Mouse (Mus musculus) hindbrain, postnatal 0 days (tissue): ENCODE results near the gene Lrrc66. TPM values are rescaled to one million over a fixed set of nuclear protein-coding genes. Genes with fewer than 3 reads are reported as not detected.
"Not testable (repeated sequence)": the region's sequence is repeated elsewhere in the genome, so short reads cannot be mapped to it uniquely, and the experiment has no call there.

Experiments used
- ATAC-seq: fragments of 200-750 bp; cut with Nextera tagmentation; 2 replicates; pipeline ENCODE4 v1.8.0; 2017; ENCODE audit warnings: mild to moderate bottlenecking, moderate TSS enrichment, moderate library complexity
- DNase-seq: peaks from one replicate; pipeline ENCODE4 v3.0.0-alpha.2; 2015; ENCODE audit warnings: low spot score
- H3K27ac ChIP-seq: fragments of 300-500 bp; sonication (generic); 2 replicates; pipeline ENCODE4 v1.5.1; 2014; ENCODE audit warnings: mild to moderate bottlenecking
- H3K27me3 ChIP-seq: fragments of 300-500 bp; sonication (generic); 2 replicates; pipeline ENCODE4 v1.6.1; 2014; ENCODE audit warnings: low read length, mixed read lengths; ENCODE audit not compliant: insufficient read depth
- H3K36me3 ChIP-seq: fragments of 300-500 bp; sonication (generic); 2 replicates; pipeline ENCODE4 v1.6.1; 2014; ENCODE audit warnings: low read length, mixed read lengths; ENCODE audit not compliant: insufficient read depth
- H3K4me1 ChIP-seq: fragments of 300-500 bp; sonication (generic); 2 replicates; pipeline ENCODE4 v1.6.1; 2014; ENCODE audit warnings: antibody characterized with exemption, low read length, mixed read lengths; ENCODE audit not compliant: insufficient read depth
- H3K4me2 ChIP-seq: fragments of 300-500 bp; sonication (generic); 2 replicates; pipeline ENCODE4 v1.6.1; 2014; ENCODE audit warnings: low read depth, mild to moderate bottlenecking, low read length, moderate library complexity, mixed read lengths
- H3K4me3 ChIP-seq: fragments of 300-500 bp; sonication (generic); 2 replicates; pipeline ENCODE4 v1.5.1; 2014; ENCODE audit warnings: low read length
- H3K9ac ChIP-seq: fragments of 300-500 bp; sonication (generic); replicated peaks from 2 replicates; pipeline ENCODE4 v1.6.1; 2014; ENCODE audit warnings: mild to moderate bottlenecking, low read length, moderate library complexity, mixed read lengths
- H3K9me3 ChIP-seq: fragments of 300-500 bp; sonication (generic); 2 replicates; pipeline ENCODE4 v1.6.1; 2016; ENCODE audit warnings: low read length, mixed read lengths
- CTCF ChIP-seq: IDR thresholded peaks from 2 replicates; pipeline ENCODE4 v1.5.1; 2016; ENCODE audit warnings: antibody characterized with exemption, control low read depth, low read depth
- WGBS: fragments of 180-500 bp; shearing (Covaris S2); extraction: QIAGEN DNeasy Blood & Tissue Kit; methylation state at CpG from one replicate; pipeline ENCODE4 v1.1.7; 2014; 5-methylcytosine and 5-hydroxymethylcytosine counted together
- polyA plus RNA-seq: library from polyadenylated mRNA; unstranded; fragments of >200 nt; fragmentation: Nextera tagmentation; extraction: Ambion mirVana; gene quantifications from 2 replicates; pipeline ENCODE4 v1.2.1, GENCODE M21; 2015
- total RNA-seq: library from RNA; depleted of rRNA; stranded (reverse); fragments of >200 nt; gene quantifications from 2 replicates; pipeline ENCODE4 v1.2.3, GENCODE M21; 2014

Gene Lrrc66
- total and polyA plus RNA-seq, 2 experiments from 2014 or later, result not detected

DNA sequence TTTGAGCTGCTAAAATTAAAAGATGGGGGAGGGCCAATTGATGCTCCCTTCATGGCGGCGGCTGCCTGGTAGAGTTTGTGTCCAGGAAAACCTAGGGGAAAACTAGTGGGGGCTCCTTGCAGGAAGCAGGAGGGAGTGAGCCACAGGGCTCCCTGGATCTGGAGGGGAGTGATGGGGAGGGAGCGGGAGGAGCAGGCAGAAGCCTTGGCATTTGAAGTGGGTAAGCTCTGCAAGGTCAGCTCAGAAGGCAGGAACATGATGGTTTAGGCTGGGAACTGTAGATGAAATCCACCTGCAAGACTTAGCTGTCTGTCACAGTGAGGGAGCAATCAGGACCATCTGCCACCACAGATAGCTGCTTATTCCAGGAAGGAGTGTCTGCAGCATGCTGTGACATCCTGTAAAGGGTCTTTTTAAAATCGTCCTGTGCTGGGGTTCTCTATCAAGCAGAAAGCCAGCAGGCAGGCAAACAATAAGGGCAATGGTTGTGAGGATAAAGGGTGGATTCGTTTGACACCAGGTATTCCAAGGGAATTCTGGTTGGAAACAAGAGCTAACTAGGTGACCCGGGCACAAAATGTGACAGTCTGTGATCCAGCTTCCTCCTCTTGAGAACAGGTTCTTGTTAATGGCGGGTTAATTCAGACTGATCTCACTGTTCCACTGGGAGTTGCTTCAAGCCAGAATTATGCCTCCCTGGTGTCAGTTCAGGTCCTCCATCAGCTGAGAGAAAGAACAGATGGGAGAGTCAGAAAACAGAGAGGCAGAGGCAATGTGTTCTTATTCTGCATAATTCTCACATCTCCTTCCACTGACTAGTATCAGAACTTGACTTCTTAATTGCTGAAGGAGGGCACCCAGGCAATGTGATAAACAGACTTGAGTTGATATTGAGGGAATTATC is 46.9 kb downstream of the Lrrc66 start:
- Histone ChIP-seq H3K4me2 (no peak overlapping the region), H3K27me3 (no peaks in the 10 kb centered on the region), H3K9me3 (no peaks in the 10 kb centered on the region), H3K4me1 (no peaks in the 10 kb centered on the region; the same call in 1 of the 2 replicates), H3K27ac (peak overlapping the region; percentile 73), H3K36me3 (no peaks in the 10 kb centered on the region), H3K9ac (0 out of 2 replicates have a peak overlapping the region, but pooled peaks have one; percentile 13), H3K4me3 (no peak overlapping the region)
- ATAC-seq (peak; percentile 66; the same call in 1 of the 2 replicates), DNase-seq (peak; percentile 49)
- no peak for TF ChIP-seq CTCF
- WGBS, result 25% methylated on average over 7 of the region's 7 CpGs

DNA sequence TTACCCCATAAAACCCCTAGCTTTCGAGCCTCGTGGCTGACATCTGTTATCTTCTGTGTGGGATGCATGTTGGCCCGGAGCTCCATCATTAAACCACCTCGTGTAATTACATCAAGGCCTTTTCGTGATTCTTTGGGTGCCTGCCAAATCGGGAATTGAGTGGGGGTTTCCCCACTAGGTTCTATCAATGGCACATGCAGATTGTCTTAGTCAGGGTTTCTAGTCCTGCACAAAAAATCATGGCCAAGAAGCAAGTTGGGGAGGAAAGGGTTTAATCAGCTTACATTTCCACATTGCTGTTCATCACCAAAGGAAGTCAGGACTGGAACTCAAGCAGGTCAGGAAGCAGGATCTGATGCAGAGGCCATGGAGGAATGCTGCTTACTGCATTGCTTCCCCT is 48.3 kb downstream of the Lrrc66 start:
- DNase-seq, H3K9me3 ChIP-seq, H3K27ac ChIP-seq, H3K4me3 ChIP-seq, H3K27me3 ChIP-seq, H3K4me2 ChIP-seq, H3K9ac ChIP-seq, H3K36me3 ChIP-seq, H3K4me1 ChIP-seq, ATAC-seq: not testable (repeated sequence)
- WGBS, result 51% methylated on average over 6 of the region's 6 CpGs

DNA sequence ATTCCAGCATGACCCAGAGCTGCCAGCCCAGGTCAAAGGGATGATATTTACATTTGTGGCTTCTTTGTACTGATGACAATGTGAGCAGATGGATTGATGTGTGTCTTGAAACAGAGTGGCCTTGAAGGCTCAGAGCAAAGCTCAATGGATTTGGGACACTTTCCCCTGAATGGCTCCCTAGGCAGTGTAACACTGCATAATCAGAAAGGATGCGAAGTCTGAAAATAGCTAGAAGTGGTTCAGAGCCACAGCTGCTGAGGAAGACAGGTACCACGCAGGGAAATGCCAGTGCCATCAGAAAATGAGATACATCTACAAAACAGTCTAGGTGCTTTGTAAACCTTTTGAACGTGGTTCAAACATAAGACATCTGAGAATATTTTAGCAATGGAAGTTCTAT is 54.2 kb downstream of the Lrrc66 start:
- Histone ChIP-seq H3K36me3 (no peaks in the 10 kb centered on the region), H3K9ac (no peak overlapping the region), H3K4me3 (no peak overlapping the region), H3K4me1 (peaks cover 5% of the 10 kb centered on the region; the same call in 1 of the 2 replicates), H3K27me3 (no peaks in the 10 kb centered on the region), H3K27ac (no peak overlapping the region), H3K9me3 (no peaks in the 10 kb centered on the region), H3K4me2 (no peak overlapping the region)
- ATAC-seq (no peak), DNase-seq (no peak)
- WGBS, result 69% methylated on average over 3 of the region's 3 CpGs
- TF ChIP-seq CTCF, result no peak

DNA sequence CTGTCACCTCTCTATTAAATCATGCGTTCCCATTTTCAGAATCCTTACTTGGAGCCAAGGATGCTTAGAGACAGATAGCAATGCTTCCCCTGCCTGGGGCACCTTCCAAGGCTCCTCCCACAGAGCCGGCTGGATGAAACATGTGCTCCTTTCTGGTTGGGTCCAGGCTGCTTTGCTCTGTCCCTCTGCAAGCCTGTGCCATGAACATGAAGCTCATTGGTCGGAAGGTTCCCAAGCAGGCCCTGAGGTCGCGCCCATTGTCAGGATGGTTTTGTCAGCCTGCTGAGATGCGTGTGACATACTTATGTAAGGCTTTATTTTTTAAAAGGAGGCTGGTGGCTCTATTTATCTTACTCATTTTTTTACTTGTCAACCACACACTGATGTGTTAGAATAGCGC is 55.6 kb downstream of the Lrrc66 start:
- no peaks in the 10 kb centered on the region for H3K36me3 ChIP-seq
- DNase-seq (peak; percentile 7), ATAC-seq (peak; percentile 60; the same call in 1 of the 2 replicates)
- H3K4me3 ChIP-seq, result no peak overlapping the region
- H3K27ac ChIP-seq, result no peak overlapping the region
- H3K9me3 ChIP-seq, result no peaks in the 10 kb centered on the region
- peaks cover 5% of the 10 kb centered on the region; the same call in 1 of the 2 replicates for H3K4me1 ChIP-seq
- H3K9ac ChIP-seq, result no peak overlapping the region
- no peaks in the 10 kb centered on the region for H3K27me3 ChIP-seq
- 54% methylated on average over 7 of the region's 7 CpGs for WGBS
- H3K4me2 ChIP-seq, result no peak overlapping the region
- no peak for TF ChIP-seq CTCF

DNA sequence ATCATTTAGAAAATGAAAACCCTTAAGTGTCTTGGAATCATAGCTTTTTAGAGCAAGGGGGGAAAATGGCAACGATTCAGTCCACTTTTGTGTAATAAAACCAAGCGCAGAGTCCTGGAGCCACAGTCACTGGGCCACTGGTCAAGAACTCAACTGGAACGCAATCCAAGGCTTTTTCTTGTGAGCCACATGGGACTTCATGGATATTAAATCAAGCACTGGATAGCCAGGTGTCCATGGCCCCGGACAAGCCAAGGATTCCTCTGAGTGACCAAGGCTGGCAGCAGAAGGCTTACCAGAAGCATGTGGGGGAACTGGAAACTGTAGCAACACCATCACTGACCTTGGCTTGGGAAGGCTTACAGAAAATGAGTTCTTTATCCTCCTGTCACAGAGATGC is 57.7 kb downstream of the Lrrc66 start:
- Histone ChIP-seq H3K4me1 (peaks cover 5% of the 10 kb centered on the region; the same call in 1 of the 2 replicates), H3K27ac (no peak overlapping the region), H3K9ac (no peak overlapping the region), H3K9me3 (no peaks in the 10 kb centered on the region), H3K4me3 (no peak overlapping the region), H3K36me3 (no peaks in the 10 kb centered on the region), H3K4me2 (no peak overlapping the region), H3K27me3 (no peaks in the 10 kb centered on the region)
- DNase-seq, result no peak
- WGBS, result 75% methylated on average over 4 of the region's 4 CpGs
- TF ChIP-seq CTCF, result no peak
- ATAC-seq, result peak; percentile 22; the same call in 1 of the 2 replicates

DNA sequence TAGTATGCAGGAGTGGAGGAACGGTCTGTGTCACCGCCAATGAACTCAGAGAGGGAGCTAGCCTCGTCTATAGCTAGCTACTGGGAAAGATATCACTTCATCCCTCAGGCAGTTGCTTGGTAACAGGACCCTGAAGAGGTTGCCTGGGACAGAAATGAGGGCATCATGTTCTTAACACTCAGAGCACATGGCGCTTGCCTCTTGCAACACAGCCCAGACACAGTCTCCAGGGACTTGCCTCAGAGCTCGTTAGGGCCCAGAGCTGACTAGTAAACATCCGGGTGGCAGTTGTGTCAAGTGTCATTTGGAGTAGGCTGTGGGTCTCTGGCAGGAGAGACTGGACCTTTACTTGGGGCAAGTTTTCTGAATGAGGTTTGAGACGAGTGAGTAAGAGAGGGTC is 58.5 kb downstream of the Lrrc66 start:
- no peak for ATAC-seq
- no peak overlapping the region for H3K9ac ChIP-seq
- WGBS, result 77% methylated on average over 7 of the region's 7 CpGs

DNA sequence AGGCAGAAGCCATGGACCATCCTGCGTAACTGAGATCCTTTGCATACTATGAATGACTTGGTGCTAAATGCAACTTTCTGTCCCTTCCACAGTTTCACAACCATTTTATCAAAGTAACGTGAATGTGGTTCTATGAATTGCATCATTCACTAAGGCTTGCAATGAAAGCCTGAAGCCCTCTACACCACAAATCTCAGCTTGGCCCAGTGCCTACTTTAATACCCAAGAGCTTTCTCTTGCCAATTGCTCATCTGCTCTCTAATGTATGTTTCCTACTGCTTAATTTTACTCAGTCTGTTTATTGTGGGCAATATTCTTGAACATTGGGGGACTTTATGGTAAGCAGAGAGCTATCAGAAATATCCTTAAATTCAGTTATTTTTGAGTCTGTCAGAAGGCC is 59.5 kb downstream of the Lrrc66 start:
- WGBS, result 65% methylated on average over 2 of the region's 2 CpGs
- Histone ChIP-seq H3K4me3 (no peak overlapping the region), H3K27me3 (no peaks in the 10 kb centered on the region), H3K4me1 (peaks cover 5% of the 10 kb centered on the region; the same call in 1 of the 2 replicates), H3K9me3 (no peaks in the 10 kb centered on the region), H3K4me2 (no peak overlapping the region), H3K36me3 (no peaks in the 10 kb centered on the region), H3K9ac (no peak overlapping the region), H3K27ac (no peak overlapping the region)
- ATAC-seq, result no peak
- DNase-seq, result peak; percentile 32
- no peak for TF ChIP-seq CTCF

More for the DNA sequence above, 58.5 kb downstream of the Lrrc66 start:
- DNase-seq, result no peak
- Histone ChIP-seq H3K27me3 (no peaks in the 10 kb centered on the region), H3K27ac (no peak overlapping the region), H3K4me2 (no peak overlapping the region), H3K4me1 (peaks cover 5% of the 10 kb centered on the region; the same call in 1 of the 2 replicates), H3K36me3 (no peaks in the 10 kb centered on the region), H3K9me3 (no peaks in the 10 kb centered on the region), H3K4me3 (no peak overlapping the region)
- TF ChIP-seq CTCF, result no peak
